Mouse (Mus musculus): ENCODE measurements around the gene Gda. TPM values are rescaled to one million over a fixed set of nuclear protein-coding genes. Genes with fewer than 3 reads are reported as not detected.
A peak's percentile ranks its signal among the peaks of the same experiment; 100 is the strongest.

The Gda gene
- polyA plus RNA-seq, 1 experiment from 2014 or later: 0.36 TPM

DNA sequence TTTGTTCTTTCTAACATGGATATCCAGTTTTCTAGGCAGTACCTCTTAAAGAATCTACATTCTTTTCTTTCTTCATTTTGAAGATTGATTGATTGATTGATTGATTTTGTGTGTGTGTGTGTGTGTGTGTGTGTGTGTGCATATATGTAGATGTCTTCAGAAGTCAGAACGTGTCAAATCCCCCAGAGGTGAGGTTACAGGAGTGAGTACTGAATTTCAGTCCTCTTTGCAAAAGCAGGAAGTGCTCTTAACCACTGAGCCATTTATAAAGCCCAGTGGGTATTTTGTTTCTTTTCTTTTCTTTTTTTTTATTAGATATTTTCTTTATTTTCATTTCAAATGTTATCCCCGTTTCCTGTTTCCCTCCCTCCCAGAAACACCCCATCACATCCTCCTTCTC, 86.4 kb downstream of the Gda start:
- H3K4me1 ChIP-seq (replicated peaks; ENCODE audit: control insufficient read depth, insufficient read depth, low read length): no peaks in the 10 kb centered on the region
- no peak overlapping the region for H3K4me2 ChIP-seq (replicated peaks)
- H3K27ac ChIP-seq: no peak overlapping the region
- ATAC-seq (ENCODE audit: low FRiP score): no peak
- no peaks in the 10 kb centered on the region for H3K27me3 ChIP-seq (ENCODE audit: control insufficient read depth, insufficient read depth, low read length)
- H3K36me3 ChIP-seq (replicated peaks; ENCODE audit: control insufficient read depth, insufficient read depth): no peaks in the 10 kb centered on the region
- no peak overlapping the region for H3K4me3 ChIP-seq (replicated peaks; ENCODE audit: low read length)
- H3K9me3 ChIP-seq (ENCODE audit: control insufficient read depth, low read length): no peaks in the 10 kb centered on the region
- 80% methylated on average over 2 of the region's 2 CpGs for WGBS
- DNase-seq (ENCODE audit: low spot score): no peak
- H3K9ac ChIP-seq: no peak overlapping the region

DNA sequence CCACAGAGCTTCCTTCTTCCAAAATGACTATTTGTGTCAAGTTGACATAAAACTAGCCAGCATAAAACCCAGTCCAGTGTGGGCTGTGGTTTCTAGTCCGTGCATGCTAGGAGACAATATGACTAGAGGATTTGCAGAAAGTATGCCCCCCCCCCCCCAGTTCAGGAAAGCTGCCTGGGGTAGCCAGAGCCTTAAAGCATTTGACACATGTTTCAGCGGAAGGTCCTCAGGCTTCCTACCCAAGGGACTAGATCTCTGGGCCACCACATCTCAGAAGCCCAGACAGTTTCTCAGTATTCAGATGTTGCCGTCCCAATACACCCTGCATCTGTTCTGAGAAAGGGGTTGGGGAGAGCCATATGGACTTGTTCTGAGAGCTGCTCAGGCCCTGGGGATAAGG, 89.0 kb downstream of the Gda start:
- H3K9ac ChIP-seq: no peak overlapping the region
- no peak for ATAC-seq (ENCODE audit: low FRiP score)

DNA sequence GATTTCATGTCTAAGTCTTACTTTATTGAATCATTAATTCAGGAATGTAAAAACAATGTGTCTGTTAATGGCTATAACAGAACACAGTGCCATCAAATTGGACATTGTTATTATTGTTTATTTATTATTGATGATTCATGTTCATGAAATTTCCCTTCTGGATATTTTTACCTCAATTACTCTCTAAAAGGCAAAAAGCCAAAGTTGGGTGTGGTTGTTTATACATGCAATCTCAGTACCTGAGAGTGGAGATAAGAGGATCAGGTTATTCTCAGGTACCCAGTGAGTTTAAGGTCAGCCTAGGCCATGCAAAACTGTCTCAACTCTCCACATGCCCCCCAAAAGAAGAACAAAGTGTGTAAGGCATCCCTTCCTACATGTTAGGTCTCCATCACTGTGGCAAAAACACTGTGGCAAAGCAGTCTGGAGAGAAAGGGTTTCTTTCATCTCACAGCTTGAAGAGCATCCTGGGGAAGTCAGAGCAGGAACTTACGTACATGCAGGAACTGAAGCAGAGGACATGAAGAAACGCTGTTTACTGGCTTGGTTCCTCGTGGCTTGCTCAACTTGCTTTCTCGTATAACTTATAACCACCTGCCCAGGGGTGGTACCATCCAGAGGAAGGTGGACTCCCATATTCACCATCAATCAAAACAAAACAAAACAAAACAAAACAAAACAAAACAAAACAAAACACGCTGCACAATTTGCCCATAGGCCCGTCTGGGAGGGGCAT, 89.6 kb downstream of the Gda start:
- Histone ChIP-seq H3K9ac (no peak overlapping the region), H3K27me3 (ENCODE audit: control insufficient read depth, insufficient read depth, low read length) (no peaks in the 10 kb centered on the region), H3K36me3 (replicated peaks; ENCODE audit: control insufficient read depth, insufficient read depth) (no peaks in the 10 kb centered on the region), H3K4me2 (replicated peaks) (no peak overlapping the region), H3K9me3 (ENCODE audit: control insufficient read depth, low read length) (no peaks in the 10 kb centered on the region), H3K4me1 (replicated peaks; ENCODE audit: control insufficient read depth, insufficient read depth, low read length) (no peaks in the 10 kb centered on the region), H3K4me3 (replicated peaks; ENCODE audit: low read length) (no peak overlapping the region), H3K27ac (no peak overlapping the region)
- no peak for DNase-seq (ENCODE audit: low spot score)
- ATAC-seq (ENCODE audit: low FRiP score): no peak
- 89% methylated on average over 6 of the region's 6 CpGs for WGBS

More for the DNA sequence above, 89.0 kb downstream of the Gda start:
- Histone ChIP-seq H3K27me3 (ENCODE audit: control insufficient read depth, insufficient read depth, low read length) (no peaks in the 10 kb centered on the region), H3K9me3 (ENCODE audit: control insufficient read depth, low read length) (no peaks in the 10 kb centered on the region), H3K36me3 (replicated peaks; ENCODE audit: control insufficient read depth, insufficient read depth) (no peaks in the 10 kb centered on the region), H3K4me3 (replicated peaks; ENCODE audit: low read length) (no peak overlapping the region), H3K4me2 (replicated peaks) (no peak overlapping the region), H3K4me1 (replicated peaks; ENCODE audit: control insufficient read depth, insufficient read depth, low read length) (no peaks in the 10 kb centered on the region), H3K27ac (no peak overlapping the region)
- DNase-seq (ENCODE audit: low spot score): no peak
- WGBS: 77% methylated on average over 3 of the region's 3 CpGs

DNA sequence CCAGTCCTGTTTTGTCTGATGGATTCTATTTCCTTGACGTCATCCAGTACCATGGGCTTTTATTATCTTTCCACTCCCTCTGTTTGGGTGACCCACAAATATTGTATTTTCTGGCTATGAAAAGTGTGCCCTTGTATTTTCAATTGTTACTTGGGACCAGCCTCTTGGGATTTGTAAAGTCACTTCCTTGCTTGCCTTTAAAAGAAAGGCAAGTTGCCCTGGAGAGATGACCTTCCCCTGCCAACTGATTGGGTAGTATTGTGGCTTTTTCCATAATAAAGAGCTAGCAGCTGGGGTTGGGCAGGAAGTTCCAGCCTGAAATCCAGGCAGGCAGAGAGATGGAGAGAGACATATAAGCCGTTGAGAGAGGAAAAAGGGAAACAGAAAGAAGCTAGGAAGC, 91.5 kb downstream of the Gda start:
- Histone ChIP-seq H3K9ac (no peak overlapping the region), H3K27me3 (ENCODE audit: control insufficient read depth, insufficient read depth, low read length) (no peaks in the 10 kb centered on the region), H3K4me2 (replicated peaks) (no peak overlapping the region), H3K27ac (no peak overlapping the region), H3K4me3 (replicated peaks; ENCODE audit: low read length) (no peak overlapping the region), H3K36me3 (replicated peaks; ENCODE audit: control insufficient read depth, insufficient read depth) (no peaks in the 10 kb centered on the region), H3K9me3 (ENCODE audit: control insufficient read depth, low read length) (no peaks in the 10 kb centered on the region), H3K4me1 (replicated peaks; ENCODE audit: control insufficient read depth, insufficient read depth, low read length) (no peaks in the 10 kb centered on the region)
- no peak for ATAC-seq (ENCODE audit: low FRiP score)
- no peak for DNase-seq (ENCODE audit: low spot score)
- 48% methylated on average over 2 of the region's 2 CpGs for WGBS

DNA sequence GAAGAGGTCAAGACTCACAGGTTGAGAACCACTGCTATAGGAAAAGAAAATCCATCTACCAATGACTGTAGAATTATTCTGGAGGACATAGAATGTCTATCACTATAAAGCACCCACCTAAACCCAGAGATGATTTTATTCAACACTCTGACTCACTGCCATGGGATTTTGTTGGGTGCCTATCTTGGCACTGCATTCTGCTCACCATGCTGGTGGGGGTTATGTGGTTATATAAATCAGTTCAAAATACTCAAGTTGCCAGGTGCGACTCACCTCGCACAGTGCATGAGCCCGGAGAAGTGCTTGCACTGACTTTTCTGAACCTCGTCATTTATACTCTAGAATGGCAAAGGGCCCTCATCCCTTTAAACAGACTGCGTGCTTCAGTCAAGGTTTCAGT, 94.0 kb downstream of the Gda start:
- Histone ChIP-seq H3K4me1 (replicated peaks; ENCODE audit: control insufficient read depth, insufficient read depth, low read length) (no peaks in the 10 kb centered on the region), H3K36me3 (replicated peaks; ENCODE audit: control insufficient read depth, insufficient read depth) (no peaks in the 10 kb centered on the region), H3K4me3 (replicated peaks; ENCODE audit: low read length) (no peak overlapping the region), H3K9me3 (ENCODE audit: control insufficient read depth, low read length) (no peaks in the 10 kb centered on the region), H3K9ac (no peak overlapping the region), H3K27me3 (ENCODE audit: control insufficient read depth, insufficient read depth, low read length) (no peaks in the 10 kb centered on the region), H3K4me2 (replicated peaks) (no peak overlapping the region), H3K27ac (no peak overlapping the region)
- ATAC-seq (ENCODE audit: low FRiP score): no peak
- no peak for DNase-seq (ENCODE audit: low spot score)
- 90% methylated on average over 5 of the region's 5 CpGs for WGBS

DNA sequence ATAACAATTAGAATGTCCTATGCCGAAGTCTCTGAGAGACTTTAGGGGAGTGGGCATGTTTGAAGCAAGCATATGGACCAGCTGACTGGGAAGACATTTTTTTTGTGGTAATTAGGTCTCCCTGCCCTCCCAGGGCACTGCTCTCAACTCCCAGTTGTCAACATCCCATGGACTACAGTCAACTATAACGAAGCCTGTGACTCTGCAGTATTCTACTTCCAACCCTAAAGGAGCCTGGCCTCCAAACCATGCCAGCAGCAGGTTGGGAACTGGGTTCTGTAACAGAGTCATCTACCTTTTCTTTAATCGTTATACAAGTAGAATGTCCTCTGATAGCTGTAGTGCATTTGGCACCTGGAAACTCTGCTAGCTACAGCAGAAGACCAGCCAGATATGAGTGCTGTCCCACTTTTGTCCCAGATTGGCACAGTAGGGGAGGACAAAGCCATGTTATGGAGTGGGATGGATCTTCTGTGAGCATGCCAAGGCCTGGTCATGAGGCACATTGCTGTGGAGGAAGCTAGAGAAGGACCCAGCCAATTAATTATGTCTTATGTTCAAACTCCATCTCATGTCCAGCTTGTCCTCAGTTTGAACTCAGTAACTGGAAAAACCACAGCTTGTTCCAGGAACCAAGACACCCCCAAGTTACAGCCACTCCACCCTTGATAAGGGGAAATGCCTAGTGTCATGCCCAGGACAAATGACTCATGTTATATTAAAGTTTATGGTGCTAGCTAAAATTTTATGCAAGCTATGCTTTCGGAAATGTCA, 96.6 kb downstream of the Gda start:
- no peak for DNase-seq (ENCODE audit: low spot score)
- no peak overlapping the region for H3K27ac ChIP-seq
- no peak for ATAC-seq (ENCODE audit: low FRiP score)
- no peaks in the 10 kb centered on the region for H3K9me3 ChIP-seq (ENCODE audit: control insufficient read depth, low read length)
- no peak overlapping the region for H3K4me3 ChIP-seq (replicated peaks; ENCODE audit: low read length)
- no peaks in the 10 kb centered on the region for H3K36me3 ChIP-seq (replicated peaks; ENCODE audit: control insufficient read depth, insufficient read depth)
- no peak overlapping the region for H3K4me2 ChIP-seq (replicated peaks)
- H3K4me1 ChIP-seq (replicated peaks; ENCODE audit: control insufficient read depth, insufficient read depth, low read length): no peaks in the 10 kb centered on the region
- H3K9ac ChIP-seq: no peak overlapping the region
- H3K27me3 ChIP-seq (ENCODE audit: control insufficient read depth, insufficient read depth, low read length): no peaks in the 10 kb centered on the region
- WGBS: 91% methylated on average over 4 of the region's 4 CpGs

DNA sequence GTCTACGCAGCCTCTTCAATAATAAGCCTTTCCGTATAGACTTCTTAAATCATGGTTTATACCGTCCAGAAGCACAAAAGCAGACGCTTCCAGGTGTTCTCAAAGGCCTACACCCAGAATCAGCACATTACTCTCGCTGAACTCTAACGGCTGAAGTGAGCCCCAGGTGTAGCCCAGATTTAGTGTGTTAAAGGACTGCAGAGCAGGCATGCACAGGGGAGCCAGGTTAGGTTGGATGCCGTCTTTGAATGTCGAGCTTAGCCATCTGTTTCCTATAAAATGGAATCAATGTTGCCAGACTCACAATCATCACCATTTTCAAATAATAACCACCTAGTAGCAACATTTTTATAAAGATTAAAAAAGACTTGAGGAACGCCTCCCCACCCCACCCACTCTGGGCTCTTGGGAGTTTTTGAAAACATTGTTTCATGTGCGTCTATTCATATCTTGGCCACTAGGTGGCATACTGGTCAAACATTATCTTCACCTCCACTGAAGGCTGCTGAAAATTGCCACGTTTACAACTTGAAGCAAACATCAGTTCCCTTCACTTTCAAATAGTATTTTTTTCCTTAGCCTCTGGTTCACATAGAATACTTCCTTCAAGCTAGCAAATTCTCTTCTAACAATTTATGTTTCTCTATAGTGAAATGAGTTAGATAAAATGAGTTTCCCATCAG, 100.0 kb downstream of the Gda start:
- 51% methylated on average over 11 of the region's 11 CpGs for WGBS
- no peaks in the 10 kb centered on the region for H3K27me3 ChIP-seq (ENCODE audit: control insufficient read depth, insufficient read depth, low read length)
- no peaks in the 10 kb centered on the region for H3K9me3 ChIP-seq (ENCODE audit: control insufficient read depth, low read length)
- no peak overlapping the region for H3K4me3 ChIP-seq (replicated peaks; ENCODE audit: low read length)
- H3K36me3 ChIP-seq (replicated peaks; ENCODE audit: control insufficient read depth, insufficient read depth): no peaks in the 10 kb centered on the region
- H3K27ac ChIP-seq: no peak overlapping the region
- no peaks in the 10 kb centered on the region for H3K4me1 ChIP-seq (replicated peaks; ENCODE audit: control insufficient read depth, insufficient read depth, low read length)
- DNase-seq (ENCODE audit: low spot score): peak; percentile 85
- no peak overlapping the region for H3K4me2 ChIP-seq (replicated peaks)
- no peak overlapping the region for H3K9ac ChIP-seq
- 0 out of 2 replicates have a peak, but pooled peaks have one; percentile 63 for ATAC-seq (ENCODE audit: low FRiP score)

DNA sequence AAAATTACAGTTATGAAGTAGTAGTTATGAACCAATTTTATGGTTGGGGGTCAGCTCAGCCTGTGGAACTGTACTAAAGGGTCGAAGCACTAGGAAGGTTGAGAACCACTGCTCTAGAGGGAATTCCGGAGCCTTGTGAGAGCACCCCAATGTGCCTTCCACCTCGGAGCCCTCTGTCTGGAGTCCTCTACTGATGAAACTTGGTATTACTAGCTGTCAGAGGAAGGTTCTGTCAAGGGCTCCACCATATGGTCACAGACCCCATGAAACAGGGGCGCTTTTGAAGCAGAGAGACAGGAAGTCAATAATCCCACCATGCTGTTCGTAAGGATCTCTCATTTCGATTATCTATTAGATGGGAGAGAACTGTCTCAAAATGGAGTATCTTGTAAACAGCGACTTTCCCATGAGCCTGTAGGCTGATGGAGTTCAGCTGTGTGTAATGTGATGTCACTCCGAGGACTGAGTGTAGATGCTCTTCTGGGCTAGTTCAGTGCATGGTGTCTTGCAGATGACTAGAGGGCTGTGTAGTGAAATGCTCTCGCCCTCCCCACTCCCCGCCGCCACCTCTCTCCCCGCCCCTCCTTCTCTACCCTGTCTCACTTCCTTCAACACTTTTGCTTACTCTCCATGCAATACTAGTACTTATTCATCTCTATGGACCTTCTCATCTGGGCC, 100.7 kb downstream of the Gda start:
- DNase-seq (ENCODE audit: low spot score): no peak
- Histone ChIP-seq H3K9me3 (ENCODE audit: control insufficient read depth, low read length) (no peaks in the 10 kb centered on the region), H3K4me3 (replicated peaks; ENCODE audit: low read length) (no peak overlapping the region), H3K9ac (no peak overlapping the region), H3K36me3 (replicated peaks; ENCODE audit: control insufficient read depth, insufficient read depth) (no peaks in the 10 kb centered on the region), H3K27ac (no peak overlapping the region), H3K4me1 (replicated peaks; ENCODE audit: control insufficient read depth, insufficient read depth, low read length) (no peaks in the 10 kb centered on the region), H3K4me2 (replicated peaks) (no peak overlapping the region), H3K27me3 (ENCODE audit: control insufficient read depth, insufficient read depth, low read length) (no peaks in the 10 kb centered on the region)
- no peak for ATAC-seq (ENCODE audit: low FRiP score)
- WGBS: 86% methylated on average over 12 of the region's 12 CpGs

DNA sequence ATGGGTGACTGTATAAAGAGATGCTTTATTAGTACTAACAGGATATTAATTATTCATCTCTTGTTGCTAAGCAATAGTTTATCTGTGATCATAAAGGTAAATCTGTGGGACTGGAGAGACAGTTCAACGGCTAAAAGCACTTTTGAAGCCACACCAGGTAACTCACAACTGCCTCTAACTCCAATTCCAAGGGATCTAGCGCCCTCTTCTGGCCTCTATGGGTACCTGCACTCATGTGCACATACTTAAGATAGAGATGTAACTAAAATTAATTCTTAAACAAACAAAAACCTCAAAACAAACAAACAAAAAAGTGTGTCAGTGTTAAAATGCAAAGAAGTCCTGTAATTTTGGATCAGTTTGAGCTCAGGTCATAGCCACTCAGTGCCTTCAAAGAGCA, 101.9 kb downstream of the Gda start:
- DNase-seq (ENCODE audit: low spot score): no peak
- H3K36me3 ChIP-seq (replicated peaks; ENCODE audit: control insufficient read depth, insufficient read depth): no peaks in the 10 kb centered on the region

More for the DNA sequence above, 101.9 kb downstream of the Gda start:
- H3K27ac ChIP-seq: no peak overlapping the region
- no peaks in the 10 kb centered on the region for H3K4me1 ChIP-seq (replicated peaks; ENCODE audit: control insufficient read depth, insufficient read depth, low read length)
- no peak for ATAC-seq (ENCODE audit: low FRiP score)
- H3K4me2 ChIP-seq (replicated peaks): no peak overlapping the region
- no peaks in the 10 kb centered on the region for H3K9me3 ChIP-seq (ENCODE audit: control insufficient read depth, low read length)
- no peaks in the 10 kb centered on the region for H3K27me3 ChIP-seq (ENCODE audit: control insufficient read depth, insufficient read depth, low read length)
- H3K9ac ChIP-seq: no peak overlapping the region
- WGBS: 43% methylated on average over 2 of the region's 2 CpGs
- H3K4me3 ChIP-seq (replicated peaks; ENCODE audit: low read length): no peak overlapping the region
